Comparison of ENCODE assay signal across 11 mouse cellular contexts in the genomic region with DNA sequence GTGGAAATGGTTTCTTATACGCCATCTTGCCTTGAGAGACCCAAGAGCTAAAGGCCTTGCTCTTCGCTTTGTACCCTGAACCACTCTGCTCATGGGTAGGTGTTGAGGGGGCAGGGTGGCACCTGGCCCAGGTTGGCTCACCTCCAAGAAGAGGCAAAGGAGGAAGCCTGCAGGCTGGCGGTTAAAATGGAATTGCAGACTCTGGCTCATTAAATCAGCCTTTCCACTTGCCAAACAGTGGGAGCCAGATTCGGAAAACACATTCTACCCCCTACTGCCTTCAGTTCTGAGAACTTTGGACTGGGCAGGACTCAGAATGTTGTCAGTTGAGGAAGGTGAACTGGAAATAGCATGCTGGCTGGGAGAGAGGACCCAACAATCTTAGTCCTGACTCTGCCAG. TPM values are rescaled to one million over a fixed set of nuclear protein-coding genes. Genes with fewer than 3 reads are reported as not detected.
DNase-seq lines count a peak whose midpoint lies in the region.
"Had no signal": no experiment of that assay in that cellular context is flagged by ENCODE, and none has a peak within 500 bp of the region (broad histone marks: within the 10 kb centered on the region; RNA-seq: fewer than 3 reads in every experiment).

No protein-coding gene starts in this region.

- peak; percentile 33 for DNase-seq in adrenal gland, postnatal 10 days
- DNase-seq in adrenal gland, postnatal 25 days = no peak
- DNase-seq in layer of hippocampus, adult 11-12 months (ENCODE audit: low spot score) = peak; percentile 46
- no peak for DNase-seq in layer of hippocampus, adult 9-10 months (ENCODE audit: low spot score)
- peak; percentile 41 to 58 for DNase-seq in gastrocnemius, adult 8-10 months (ENCODE audit: low spot score in 2 of 2)
- DNase-seq in layer of hippocampus, postnatal 14 days (ENCODE audit: low spot score in 2 of 2) = peak; percentile 40 to 51
- no peak for DNase-seq in thymus, postnatal 25 days
- no peak for DNase-seq in spleen, postnatal 36 days (ENCODE audit: low spot score in 2 of 2)

RNA-seq across cellular contexts. Expression of gene Gss, which starts 17.9 kb away (rescaled TPM):
- 10 to 100 TPM; 41.4 to 48.1 TPM for total RNA-seq in adrenal gland, postnatal 10 days (2021)
- 67.6 and 82.2 TPM in 2 replicates for total RNA-seq in adrenal gland, postnatal 25 days (2021)
- total RNA-seq in gastrocnemius, adult 8-10 months (2022) = 1 to 10 TPM; 5.2 to 6.2 (median 5.6) TPM
- total RNA-seq in layer of hippocampus, postnatal 14 days (2021) = 10 to 100 TPM; 14.5 to 16.4 TPM

RNA-seq across cellular contexts. Expression of gene Myh7b, which starts 36.3 kb away (rescaled TPM):
- total RNA-seq in adrenal gland, postnatal 10 days (2021) = 1 to 10 TPM in 1 of 2 experiments, under 1 TPM in 1; 0.33 to 1.1 TPM
- 0.24 TPM in 1 of 2 replicates, not detected in the other for total RNA-seq in adrenal gland, postnatal 25 days (2021)
- 1 to 10 TPM; 2.8 to 4.8 (median 3.3) TPM for total RNA-seq in gastrocnemius, adult 8-10 months (2022)
- 1 to 10 TPM; 3.1 to 4.9 TPM for total RNA-seq in layer of hippocampus, postnatal 14 days (2021)
- total RNA-seq: common myeloid progenitor, adult 5-6 weeks; megakaryocyte, adult 5-6 weeks; neutrophil, adult 5-6 weeks had no signal

RNA-seq across cellular contexts. Expression of gene Ggt7, which starts 56.7 kb away (rescaled TPM):
- total RNA-seq in adrenal gland, postnatal 10 days (2021) = 1 to 10 TPM; 4.4 to 6.9 TPM
- total RNA-seq in adrenal gland, postnatal 25 days (2021) = 2.3 and 5.3 TPM in 2 replicates
- total RNA-seq in gastrocnemius, adult 8-10 months (2022) = 1 to 10 TPM in 2 of 4 experiments, under 1 TPM in 2; 0.75 to 1.4 (median 1.1) TPM
- 100 to 1,000 TPM; 107 to 119 TPM for total RNA-seq in layer of hippocampus, postnatal 14 days (2021)
- total RNA-seq: common myeloid progenitor, adult 5-6 weeks; megakaryocyte, adult 5-6 weeks; neutrophil, adult 5-6 weeks had no signal

RNA-seq across cellular contexts. Expression of gene Acss2, which starts 57.0 kb away (rescaled TPM):
- total RNA-seq in adrenal gland, postnatal 10 days (2021) = 10 to 100 TPM; 26.5 to 40.9 TPM
- total RNA-seq in adrenal gland, postnatal 25 days (2021) = 89.3 and 102 TPM in 2 replicates
- 10 to 100 TPM; 25.7 to 34.5 (median 30.1) TPM for total RNA-seq in gastrocnemius, adult 8-10 months (2022)
- total RNA-seq in layer of hippocampus, postnatal 14 days (2021) = 10 to 100 TPM; 60.4 to 63.1 TPM

Comparison
In these comparisons a context has a peak if more than half of its experiments do, and no peak if none do; other contexts are left out.
1. DNase-seq: peak in adrenal gland, postnatal 10 days (single experiment), layer of hippocampus, adult 11-12 months (single experiment), gastrocnemius, adult 8-10 months (2 of 2) and layer of hippocampus, postnatal 14 days (2 of 2); none in adrenal gland, postnatal 25 days (single experiment), layer of hippocampus, adult 9-10 months (single experiment), thymus, postnatal 25 days (single experiment) and spleen, postnatal 36 days (0 of 2).
2. RNA of gene Ggt7, which starts 56.7 kb away (total RNA-seq): 107 to 119 TPM in layer of hippocampus, postnatal 14 days; 4.4 to 6.9 TPM in adrenal gland, postnatal 10 days, 2.3 to 5.3 TPM in adrenal gland, postnatal 25 days and 0.75 to 1.4 TPM in gastrocnemius, adult 8-10 months; every median in the first group is over 10 times any median in the second.